Mouse (Mus musculus) liver, adult (tissue): ENCODE data around the gene Eef2k.

Experiments
- GATA4 ChIP-seq: IDR thresholded peaks from 2 replicates; pipeline ENCODE4 v1.6.1; 2014; ENCODE audit warnings: mild to moderate bottlenecking, low read length; ENCODE audit not compliant: insufficient replicate concordance

Eef2k gene

GRCm38 (mm10) chr7:120943936-120944509 lies 101.4 kb downstream of the Eef2k start:
- no peak for TF ChIP-seq GATA4
